Mouse (Mus musculus) spleen, postnatal 36 days (tissue): Measurements from ENCODE around the gene Fam98a.
A peak's percentile ranks its signal among the peaks of the same experiment; 100 is the strongest.

Experiments used
- DNase-seq, 2 experiments: peaks; one replicate each; pipeline ENCODE4 v3.0.0; 2022; ENCODE audit warnings: low spot score in 2 of 2, mixed read lengths in 1 of 2

Gene Fam98a

GRCm38 (mm10) chr17:75551512-75552400, at the start of gene Fam98a:
Gene Fam98a (minus strand): TSS chr17:75551946.
- DNase-seq, result peak; percentile 97

- no peak for DNase-seq
Measured at GRCm38 (mm10) chr17:75598652-75599051, 46.9 kb upstream of the Fam98a start.

- DNase-seq, result no peak
Measured at GRCm38 (mm10) chr17:75582738-75583137, 31.0 kb upstream of the Fam98a start.

- no peak for DNase-seq
Measured at GRCm38 (mm10) chr17:75575608-75576007, 23.9 kb upstream of the Fam98a start.

- DNase-seq, result no peak
Measured at GRCm38 (mm10) chr17:75558041-75558440, 6.3 kb upstream of the Fam98a start.

GRCm38 (mm10) chr17:75557031-75557430, 5.3 kb upstream of the Fam98a start:
- no peak for DNase-seq

- DNase-seq, result no peak
Measured at GRCm38 (mm10) chr17:75550771-75551413, 854 bp downstream of the Fam98a start.

GRCm38 (mm10) chr17:75544262-75544661, 7.5 kb downstream of the Fam98a start:
- DNase-seq, result no peak

- no peak for DNase-seq
Measured at GRCm38 (mm10) chr17:75543434-75543833, 8.3 kb downstream of the Fam98a start.

DNA sequence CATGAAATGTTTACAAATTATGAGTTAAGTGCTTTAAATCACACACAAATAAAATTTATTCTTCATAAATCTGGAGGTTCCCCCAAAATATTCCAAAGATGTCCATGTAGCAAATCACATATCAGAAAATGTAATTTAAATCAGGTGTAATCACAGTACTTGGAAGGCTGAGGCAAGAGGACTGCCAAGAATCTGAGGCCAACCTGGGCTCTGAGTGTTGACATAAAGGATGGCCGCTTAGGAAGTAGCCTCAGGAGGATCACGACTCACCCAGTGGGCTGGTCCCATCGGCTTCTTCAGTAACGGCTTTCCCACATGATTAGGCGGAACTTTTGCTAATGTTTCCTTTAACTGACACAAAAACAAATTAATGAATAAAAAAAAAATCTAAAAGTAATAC, 11.9 kb downstream of the Fam98a start:
- no peak for DNase-seq

DNA sequence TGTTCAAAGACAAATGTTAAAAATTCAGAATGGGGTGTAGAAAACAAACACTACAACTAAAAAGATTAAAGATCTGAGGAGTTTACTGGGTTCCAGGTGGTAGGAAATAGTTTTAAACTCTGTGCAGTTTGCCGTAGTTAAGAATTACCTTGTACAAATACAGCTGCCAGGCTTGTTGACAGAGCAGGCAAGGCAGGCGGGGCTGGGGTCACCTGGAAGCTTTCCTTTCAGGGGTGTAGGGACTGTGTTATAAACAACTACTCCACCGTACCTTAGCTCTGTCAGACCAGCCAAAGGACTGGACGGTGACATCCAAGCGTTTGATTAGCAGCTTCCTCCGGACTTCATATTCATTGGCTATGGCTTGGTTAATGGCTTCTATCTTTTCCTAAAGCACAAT, 12.6 kb downstream of the Fam98a start:
- DNase-seq, result no peak

DNA sequence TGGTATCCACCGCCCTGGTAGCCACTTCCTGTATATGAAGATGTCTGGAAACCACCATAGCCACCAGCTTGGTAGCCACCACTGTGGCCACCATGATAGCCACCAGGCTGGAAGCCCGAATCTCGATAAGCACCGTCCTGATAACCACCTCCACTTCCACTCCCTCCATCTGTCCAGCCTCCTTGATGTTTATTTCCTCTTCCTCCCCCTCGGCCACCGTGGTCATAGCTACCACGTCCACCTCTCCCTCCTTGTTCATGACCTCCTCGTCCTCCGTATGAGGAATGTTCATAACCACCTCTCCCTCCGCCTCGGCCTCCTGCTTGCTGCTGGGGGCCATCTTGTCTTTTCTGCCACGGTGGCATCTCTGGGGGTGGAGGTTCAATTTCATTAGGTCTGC, 13.3 kb downstream of the Fam98a start:
- DNase-seq, result no peak

DNA sequence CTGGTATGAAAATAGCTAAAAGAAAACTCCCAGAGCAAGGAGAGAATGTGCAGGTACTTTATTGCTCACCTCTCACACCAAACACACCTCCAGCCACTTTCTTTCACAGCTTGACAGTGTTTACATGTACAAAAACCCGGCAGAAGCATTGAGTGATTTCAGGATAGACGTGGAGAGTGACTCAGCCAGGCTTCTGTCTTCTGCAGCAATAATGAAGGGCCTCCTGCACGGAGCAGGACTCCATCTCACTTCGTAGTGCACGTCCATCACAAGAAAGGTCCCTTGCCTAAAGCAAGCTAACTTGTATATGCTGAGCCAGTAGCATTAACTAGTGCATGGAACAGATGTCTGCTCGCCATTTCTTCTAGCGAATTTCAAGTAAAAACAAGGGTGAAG, 14.7 kb downstream of the Fam98a start:
- no peak for DNase-seq

- peak; percentile 54 to 62 for DNase-seq
Measured at GRCm38 (mm10) chr17:75536396-75537049, 15.2 kb downstream of the Fam98a start.

- no peak for DNase-seq
Measured at GRCm38 (mm10) chr17:75535612-75536011, 16.1 kb downstream of the Fam98a start.

DNA sequence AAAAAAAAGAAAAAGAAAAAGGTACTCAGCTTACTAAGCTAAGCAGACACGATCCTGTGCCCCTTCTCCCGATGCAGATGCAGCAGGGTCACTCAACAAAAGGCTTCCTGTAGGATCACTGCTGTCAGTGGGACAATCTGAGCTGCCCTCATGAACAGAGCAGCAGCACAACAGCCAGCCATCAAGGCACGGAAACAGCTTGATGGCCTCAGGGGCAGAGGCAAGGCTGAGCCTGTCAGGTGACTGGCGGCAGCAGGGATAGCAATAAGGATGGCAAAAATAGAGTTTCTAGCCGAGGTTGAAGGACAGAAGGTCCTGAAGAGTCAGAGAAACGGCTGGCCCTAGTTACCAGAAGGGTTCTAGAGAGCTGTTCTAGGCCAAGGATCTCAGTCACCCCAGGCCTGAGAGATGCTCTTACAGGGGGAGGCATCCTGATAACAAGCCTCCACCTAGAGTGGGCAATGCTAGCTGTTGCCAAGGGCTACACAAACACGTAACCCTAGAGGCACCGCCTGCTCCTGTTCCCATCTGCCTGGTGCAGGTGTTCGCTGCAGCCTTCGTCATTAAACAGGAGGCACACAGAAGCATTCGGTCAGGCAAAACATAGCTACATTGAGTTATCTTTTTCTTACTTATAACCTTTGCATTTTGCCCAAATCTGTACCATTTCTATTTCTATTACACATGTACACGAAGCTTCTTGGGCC, 17.3 kb downstream of the Fam98a start:
- DNase-seq, result no peak

GRCm38 (mm10) chr17:75532469-75532986, 19.2 kb downstream of the Fam98a start:
- no peak for DNase-seq

DNA sequence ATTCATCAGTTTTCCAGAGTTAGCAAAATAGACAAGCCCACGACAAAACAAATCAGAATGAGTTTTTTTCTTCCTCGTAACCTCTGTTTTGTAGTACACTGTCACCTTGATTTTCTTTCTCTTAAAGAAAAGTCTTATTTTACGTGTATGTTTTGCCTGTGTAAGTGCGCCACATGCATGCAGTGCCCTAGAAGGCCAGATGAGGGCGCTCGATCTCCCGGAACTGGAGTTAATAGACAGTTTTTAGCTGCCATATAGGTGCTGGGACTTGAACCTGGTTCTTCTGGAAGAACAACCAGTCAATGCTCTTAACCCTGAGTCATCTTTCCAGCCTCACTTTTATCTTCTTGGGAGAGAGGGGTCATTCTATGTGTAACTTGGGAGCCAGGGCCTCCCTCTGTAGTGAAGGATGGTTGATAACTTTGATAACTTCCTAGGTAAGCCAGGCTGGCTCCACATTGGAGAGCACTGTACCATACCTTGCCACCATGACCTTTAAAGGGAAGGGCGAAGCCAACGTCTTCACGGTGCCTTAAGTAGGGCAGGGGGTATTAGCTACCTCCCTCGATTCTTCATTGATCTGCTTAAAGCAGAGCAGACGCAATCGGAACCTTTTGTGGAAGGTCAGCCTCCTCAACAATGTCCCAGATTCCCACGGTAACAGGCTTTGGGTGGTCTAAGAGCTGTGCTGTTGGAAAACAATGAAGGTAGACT, 22.4 kb downstream of the Fam98a start:
- DNase-seq, result no peak

- no peak for DNase-seq
Measured at GRCm38 (mm10) chr17:75526411-75526810, 25.3 kb downstream of the Fam98a start.

GRCm38 (mm10) chr17:75523812-75524211, 27.9 kb downstream of the Fam98a start:
- peak in 1 of 2 experiments; percentile 15 for DNase-seq
